Mouse (Mus musculus): ENCODE results near the gene Ap2s1. TPM values are rescaled to one million over a fixed set of nuclear protein-coding genes. Genes with fewer than 3 reads are reported as not detected.
"Not testable (repeated sequence)": the region's sequence is repeated elsewhere in the genome, so short reads cannot be mapped to it uniquely, and the experiment has no call there.

Ap2s1 gene
- polyA plus RNA-seq, 1 experiment from 2014 or later, result 505 TPM

GRCm38 (mm10) chr7:16716456-16717152 is 21.6 kb upstream of the Ap2s1 start:
- not testable (repeated sequence) for ATAC-seq; H3K9ac ChIP-seq (ENCODE audit: low read depth, low read length); H3K4me1 ChIP-seq (ENCODE audit: control insufficient read depth, insufficient read depth, low read depth, low read length); H3K27me3 ChIP-seq (replicated peaks; ENCODE audit: control insufficient read depth, insufficient read depth, low read length); H3K27ac ChIP-seq (ENCODE audit: low read depth, low read length); H3K4me3 ChIP-seq (ENCODE audit: low read length); H3K9me3 ChIP-seq (ENCODE audit: control insufficient read depth, low read length); H3K36me3 ChIP-seq (ENCODE audit: control insufficient read depth, insufficient read depth, low read length); H3K4me2 ChIP-seq (ENCODE audit: low read length)
- WGBS, result 44% methylated on average over 8 of the region's 8 CpGs

DNA sequence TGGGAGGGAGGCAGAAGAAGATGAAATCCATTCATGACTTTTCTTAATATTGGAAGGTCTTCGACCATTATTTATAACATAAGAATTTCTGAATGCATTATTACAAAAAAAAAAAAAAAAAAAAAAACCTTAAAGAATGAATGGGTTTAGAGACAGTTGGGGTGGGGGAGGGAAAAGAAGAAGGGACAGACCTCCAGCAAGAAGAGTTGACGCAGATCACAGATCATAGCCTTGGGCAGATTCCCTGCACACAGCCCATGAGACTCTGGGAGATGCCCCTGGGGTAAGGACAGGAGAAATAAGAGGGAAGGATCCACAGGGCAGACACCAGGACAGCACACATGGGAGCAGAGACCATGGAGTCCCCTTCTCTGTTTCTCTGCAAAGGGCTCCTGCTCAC is 16.6 kb upstream of the Ap2s1 start, which contains the start of gene Ceacam9:
Gene Ceacam9 (plus strand): TSS at position 301 of the 400 bp plus-strand sequence.
- no peak within 1 kb of the TSS for H3K4me2 ChIP-seq (ENCODE audit: low read length)
- no peak within 1 kb of the TSS for H3K9ac ChIP-seq (ENCODE audit: low read depth, low read length)
- H3K9me3 ChIP-seq (ENCODE audit: control insufficient read depth, low read length), result no peaks in the 10 kb centered on the region
- H3K27me3 ChIP-seq (replicated peaks; ENCODE audit: control insufficient read depth, insufficient read depth, low read length), result no peaks in the 10 kb centered on the region
- no peaks in the 10 kb centered on the region for H3K4me1 ChIP-seq (ENCODE audit: control insufficient read depth, insufficient read depth, low read depth, low read length)
- no peak within 1 kb of the TSS for H3K27ac ChIP-seq (ENCODE audit: low read depth, low read length)
- WGBS, result 78% methylated on average over 2 of the region's 2 CpGs
- H3K36me3 ChIP-seq (ENCODE audit: control insufficient read depth, insufficient read depth, low read length), result no peaks in the 10 kb centered on the region
- no peak within 1 kb of the TSS for H3K4me3 ChIP-seq (ENCODE audit: low read length)
- no peak for ATAC-seq

DNA sequence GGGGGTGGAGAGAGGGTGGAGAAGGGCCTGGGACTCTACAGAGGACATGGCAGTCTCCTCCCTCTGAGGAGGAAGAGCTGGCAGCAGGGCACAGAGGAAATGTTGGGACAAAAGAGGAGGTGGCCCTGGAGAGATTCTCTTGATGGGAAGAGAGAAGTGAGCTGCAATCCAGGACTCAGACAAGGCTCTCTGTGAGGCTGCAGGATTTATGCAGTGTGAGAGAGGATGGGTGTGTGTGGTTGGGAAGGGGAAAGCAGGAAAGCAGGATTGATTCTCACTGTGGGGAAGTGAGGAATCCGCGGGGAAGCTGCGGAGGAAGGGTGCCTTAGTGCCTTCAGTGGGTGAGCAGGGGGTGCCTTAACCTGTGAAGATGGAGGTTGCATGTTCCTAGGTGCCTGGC is 15.7 kb upstream of the Ap2s1 start:
- 73% methylated on average over 2 of the region's 3 CpGs for WGBS
- H3K36me3 ChIP-seq (ENCODE audit: control insufficient read depth, insufficient read depth, low read length); H3K9ac ChIP-seq (ENCODE audit: low read depth, low read length); ATAC-seq; H3K9me3 ChIP-seq (ENCODE audit: control insufficient read depth, low read length); H3K4me1 ChIP-seq (ENCODE audit: control insufficient read depth, insufficient read depth, low read depth, low read length); H3K4me3 ChIP-seq (ENCODE audit: low read length); H3K27ac ChIP-seq (ENCODE audit: low read depth, low read length); H3K27me3 ChIP-seq (replicated peaks; ENCODE audit: control insufficient read depth, insufficient read depth, low read length); H3K4me2 ChIP-seq (ENCODE audit: low read length): not testable (repeated sequence)

DNA sequence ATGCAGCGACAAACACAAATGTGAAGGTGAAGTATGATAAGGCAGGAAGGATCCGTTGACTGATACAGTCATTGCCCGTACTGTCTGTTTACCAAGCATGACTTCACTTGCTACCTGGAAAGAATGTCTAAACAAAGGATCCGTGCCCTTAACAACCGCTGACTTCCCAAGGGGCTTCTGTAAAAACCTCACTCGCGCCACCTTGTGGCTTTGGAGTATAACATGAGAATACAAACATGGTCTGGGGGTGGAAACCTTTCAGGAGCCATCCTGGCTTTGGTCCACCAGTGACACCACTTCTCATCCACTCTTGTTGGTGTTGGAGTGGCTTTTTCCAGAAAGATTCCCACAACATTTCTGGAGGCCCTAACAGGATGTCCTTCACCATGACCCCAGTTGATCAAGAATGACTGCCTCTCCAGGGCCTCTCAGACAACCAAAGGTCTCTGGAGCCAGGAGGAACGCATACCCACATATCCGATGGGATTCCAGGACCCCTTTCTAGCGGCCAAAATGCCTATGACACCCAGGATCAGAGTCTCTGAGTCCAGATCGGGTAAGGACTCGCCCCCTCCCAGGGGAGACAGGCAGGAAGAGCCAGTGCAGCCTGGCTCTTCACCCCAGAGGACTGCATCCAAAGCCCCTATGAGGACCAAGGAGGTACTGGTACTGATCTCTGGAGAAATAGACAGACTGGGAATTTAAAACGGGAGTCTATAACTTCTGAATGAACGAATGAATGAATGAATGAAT is 9.4 kb upstream of the Ap2s1 start:
- Histone ChIP-seq H3K4me3 (ENCODE audit: low read length) (peak overlapping the region; percentile 26), H3K27me3 (replicated peaks; ENCODE audit: control insufficient read depth, insufficient read depth, low read length) (no peaks in the 10 kb centered on the region), H3K27ac (ENCODE audit: low read depth, low read length) (peak overlapping the region; percentile 14; the same call in 1 of the 2 replicates), H3K9ac (ENCODE audit: low read depth, low read length) (peak overlapping the region; percentile 39; the same call in 1 of the 2 replicates), H3K4me1 (ENCODE audit: control insufficient read depth, insufficient read depth, low read depth, low read length) (peaks cover 4% of the 10 kb centered on the region; the same call in 1 of the 2 replicates), H3K36me3 (ENCODE audit: control insufficient read depth, insufficient read depth, low read length) (no peaks in the 10 kb centered on the region), H3K4me2 (ENCODE audit: low read length) (peak overlapping the region; percentile 46), H3K9me3 (ENCODE audit: control insufficient read depth, low read length) (no peaks in the 10 kb centered on the region)
- 26% methylated on average over 14 of the region's 14 CpGs for WGBS
- peak; percentile 74 for ATAC-seq

DNA sequence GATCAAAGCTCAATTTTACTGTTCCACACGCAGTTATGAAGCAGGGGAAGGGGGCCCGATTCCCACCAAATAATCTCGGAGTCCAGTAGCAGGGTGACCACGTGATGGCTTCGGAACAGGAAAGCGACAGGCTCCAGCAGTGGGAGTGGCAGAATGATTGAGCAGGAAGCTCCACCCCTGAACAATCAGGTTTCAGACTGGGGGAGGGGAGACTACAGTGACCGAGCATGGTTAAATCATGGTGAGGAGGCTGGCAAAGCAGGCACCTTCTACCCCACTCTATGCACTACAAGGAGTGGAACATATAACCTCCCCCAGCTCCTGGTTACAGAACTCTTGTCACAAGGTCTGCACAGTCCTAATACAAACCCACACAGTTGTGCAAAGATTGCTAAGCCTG is 8.6 kb upstream of the Ap2s1 start:
- peak overlapping the region; percentile 46 for H3K4me2 ChIP-seq (ENCODE audit: low read length)
- not testable (repeated sequence) for H3K9ac ChIP-seq (ENCODE audit: low read depth, low read length); H3K4me1 ChIP-seq (ENCODE audit: control insufficient read depth, insufficient read depth, low read depth, low read length); H3K36me3 ChIP-seq (ENCODE audit: control insufficient read depth, insufficient read depth, low read length); H3K27ac ChIP-seq (ENCODE audit: low read depth, low read length); H3K27me3 ChIP-seq (replicated peaks; ENCODE audit: control insufficient read depth, insufficient read depth, low read length); H3K9me3 ChIP-seq (ENCODE audit: control insufficient read depth, low read length); H3K4me3 ChIP-seq (ENCODE audit: low read length)
- WGBS, result 4% methylated on average over 7 of the region's 7 CpGs
- ATAC-seq, result 0 out of 2 replicates have a peak, but pooled peaks have one; percentile 29

GRCm38 (mm10) chr7:16730791-16731190 is 7.4 kb upstream of the Ap2s1 start:
- H3K4me1 ChIP-seq (ENCODE audit: control insufficient read depth, insufficient read depth, low read depth, low read length), result peaks cover 4% of the 10 kb centered on the region; the same call in 1 of the 2 replicates
- 90% methylated on average over 5 of the region's 6 CpGs for WGBS
- H3K27me3 ChIP-seq (replicated peaks; ENCODE audit: control insufficient read depth, insufficient read depth, low read length), result no peaks in the 10 kb centered on the region
- no peak overlapping the region for H3K9ac ChIP-seq (ENCODE audit: low read depth, low read length)
- no peak overlapping the region for H3K4me2 ChIP-seq (ENCODE audit: low read length)
- H3K27ac ChIP-seq (ENCODE audit: low read depth, low read length), result no peak overlapping the region
- H3K4me3 ChIP-seq (ENCODE audit: low read length), result no peak overlapping the region
- no peaks in the 10 kb centered on the region for H3K9me3 ChIP-seq (ENCODE audit: control insufficient read depth, low read length)
- ATAC-seq, result no peak
- no peaks in the 10 kb centered on the region for H3K36me3 ChIP-seq (ENCODE audit: control insufficient read depth, insufficient read depth, low read length)

- no peaks in the 10 kb centered on the region for H3K36me3 ChIP-seq (ENCODE audit: control insufficient read depth, insufficient read depth, low read length)
- H3K4me3 ChIP-seq (ENCODE audit: low read length), result no peak overlapping the region
- H3K27me3 ChIP-seq (replicated peaks; ENCODE audit: control insufficient read depth, insufficient read depth, low read length), result no peaks in the 10 kb centered on the region
- H3K27ac ChIP-seq (ENCODE audit: low read depth, low read length), result no peak overlapping the region
- H3K4me1 ChIP-seq (ENCODE audit: control insufficient read depth, insufficient read depth, low read depth, low read length), result peaks cover 4% of the 10 kb centered on the region; the same call in 1 of the 2 replicates
- ATAC-seq, result no peak
- H3K9me3 ChIP-seq (ENCODE audit: control insufficient read depth, low read length), result no peaks in the 10 kb centered on the region
- no peak overlapping the region for H3K9ac ChIP-seq (ENCODE audit: low read depth, low read length)
- H3K4me2 ChIP-seq (ENCODE audit: low read length), result no peak overlapping the region
- WGBS, result 57% methylated on average over 7 of the region's 7 CpGs
These were observed 6.3 kb upstream of the Ap2s1 start for GRCm38 (mm10) chr7:16731893-16732422.

DNA sequence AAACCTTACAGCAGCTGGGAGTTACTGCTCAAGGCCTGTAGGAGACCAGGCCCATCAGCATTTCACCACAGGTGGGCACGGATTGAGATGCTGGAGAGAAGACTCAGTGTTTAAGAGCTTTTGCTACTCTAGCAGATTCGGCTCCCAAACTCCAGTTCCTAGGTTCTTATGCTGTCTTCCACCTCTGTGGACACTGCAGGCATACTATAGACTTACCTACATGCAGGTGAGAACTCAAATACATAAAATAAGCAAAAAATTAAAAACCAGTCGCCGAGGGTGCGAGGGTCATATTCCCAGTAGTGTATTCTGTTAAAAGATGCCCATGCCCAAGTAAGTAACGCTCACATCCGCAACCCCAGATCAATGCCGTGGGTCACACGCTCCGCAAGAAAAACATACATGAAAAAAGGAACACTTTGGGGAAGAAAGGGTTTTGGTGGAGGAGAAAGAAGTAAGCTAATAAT is 571 bp upstream of the Ap2s1 start:
- Histone ChIP-seq H3K9ac (ENCODE audit: low read depth, low read length) (peak overlapping the region; percentile 51), H3K36me3 (ENCODE audit: control insufficient read depth, insufficient read depth, low read length) (no peaks in the 10 kb centered on the region), H3K4me1 (ENCODE audit: control insufficient read depth, insufficient read depth, low read depth, low read length) (peaks cover 14% of the 10 kb centered on the region), H3K4me3 (ENCODE audit: low read length) (peak overlapping the region; percentile 78), H3K4me2 (ENCODE audit: low read length) (peak overlapping the region; percentile 53), H3K27ac (ENCODE audit: low read depth, low read length) (no peak overlapping the region), H3K27me3 (replicated peaks; ENCODE audit: control insufficient read depth, insufficient read depth, low read length) (no peaks in the 10 kb centered on the region), H3K9me3 (ENCODE audit: control insufficient read depth, low read length) (no peaks in the 10 kb centered on the region)
- ATAC-seq, result peak; percentile 17
- WGBS, result 41% methylated on average over 10 of the region's 10 CpGs

- peaks cover 14% of the 10 kb centered on the region for H3K4me1 ChIP-seq (ENCODE audit: control insufficient read depth, insufficient read depth, low read depth, low read length)
- no peaks in the 10 kb centered on the region for H3K27me3 ChIP-seq (replicated peaks; ENCODE audit: control insufficient read depth, insufficient read depth, low read length)
- peak overlapping the region; percentile 94 for H3K4me2 ChIP-seq (ENCODE audit: low read length)
- peaks cover 7% of the 10 kb centered on the region; the same call in 1 of the 2 replicates for H3K36me3 ChIP-seq (ENCODE audit: control insufficient read depth, insufficient read depth, low read length)
- H3K9me3 ChIP-seq (ENCODE audit: control insufficient read depth, low read length), result no peaks in the 10 kb centered on the region
- H3K4me3 ChIP-seq (ENCODE audit: low read length), result peak overlapping the region; percentile 78
- H3K27ac ChIP-seq (ENCODE audit: low read depth, low read length), result no peak overlapping the region
- H3K9ac ChIP-seq (ENCODE audit: low read depth, low read length), result peak overlapping the region; percentile 84
- no peak for ATAC-seq
- WGBS, result 63% methylated on average over 10 of the region's 10 CpGs
These were observed 920 bp downstream of the Ap2s1 start for GRCm38 (mm10) chr7:16739056-16739604.
